Mouse (Mus musculus): Measurements from ENCODE around the gene Pik3c2g. TPM values are rescaled to one million over a fixed set of nuclear protein-coding genes. Genes with fewer than 3 reads are reported as not detected.
"Not testable (repeated sequence)": the region's sequence is repeated elsewhere in the genome, so short reads cannot be mapped to it uniquely, and the experiment has no call there.

Pik3c2g gene
- total RNA-seq, 2 experiments from 2014 or later: 3.3 to 4.8 TPM

DNA sequence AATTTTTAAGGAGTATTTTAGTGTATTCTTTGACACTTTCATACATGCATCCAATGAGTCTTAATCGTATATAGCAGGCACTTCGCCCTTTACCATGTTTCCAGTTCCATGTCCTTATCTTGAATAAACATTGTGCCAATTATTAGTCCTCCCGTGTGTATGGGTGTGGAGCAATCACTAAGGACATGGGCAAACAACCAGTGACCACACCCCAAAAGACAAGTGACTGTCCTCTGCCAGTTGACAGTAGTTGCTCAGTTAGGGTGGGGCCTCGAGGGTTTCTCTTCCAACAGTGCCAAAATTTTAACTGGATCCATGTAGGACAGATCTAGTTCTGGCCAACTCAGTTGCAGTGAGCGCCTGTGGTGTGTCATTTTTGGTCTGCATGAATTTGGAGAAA lies 341.7 kb downstream of the Pik3c2g start:
- no peak for DNase-seq

DNA sequence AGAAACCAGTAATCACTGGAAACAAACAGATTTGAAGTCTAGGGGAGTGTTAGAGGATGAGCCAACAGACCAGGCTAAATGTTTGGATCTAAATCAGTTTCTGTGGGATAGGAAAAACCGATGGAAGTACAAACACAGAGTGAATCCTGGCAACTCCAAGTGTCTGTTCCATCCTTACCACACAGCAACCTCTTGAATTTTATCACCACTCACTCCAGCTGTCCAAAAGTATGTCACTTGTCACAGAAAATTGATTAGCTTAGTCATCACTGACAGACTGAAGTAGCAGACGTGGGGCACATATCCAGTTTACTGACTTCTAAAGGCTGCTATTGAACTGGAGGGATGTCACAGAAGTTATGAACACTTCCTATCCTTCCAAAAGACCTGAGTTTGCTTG lies 347.8 kb downstream of the Pik3c2g start:
- DNase-seq: no peak

DNA sequence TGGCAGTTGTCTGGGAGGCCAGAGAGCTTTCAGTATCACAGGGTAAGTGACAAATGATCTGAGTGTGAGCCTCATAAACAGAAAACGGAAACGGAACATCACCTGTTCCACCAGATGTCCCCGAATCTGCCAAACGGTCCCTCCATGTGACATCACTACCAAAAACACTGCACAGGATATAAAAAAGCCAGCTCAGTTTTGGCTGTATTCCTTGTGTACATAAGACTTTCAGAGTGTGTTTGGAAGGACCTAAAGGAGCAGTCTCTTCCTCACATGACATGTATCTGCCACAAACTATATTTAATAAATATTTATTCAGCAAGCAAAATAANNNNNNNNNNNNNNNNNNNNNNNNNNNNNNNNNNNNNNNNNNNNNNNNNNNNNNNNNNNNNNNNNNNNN lies 350.6 kb downstream of the Pik3c2g start:
- not testable (repeated sequence) for DNase-seq

DNA sequence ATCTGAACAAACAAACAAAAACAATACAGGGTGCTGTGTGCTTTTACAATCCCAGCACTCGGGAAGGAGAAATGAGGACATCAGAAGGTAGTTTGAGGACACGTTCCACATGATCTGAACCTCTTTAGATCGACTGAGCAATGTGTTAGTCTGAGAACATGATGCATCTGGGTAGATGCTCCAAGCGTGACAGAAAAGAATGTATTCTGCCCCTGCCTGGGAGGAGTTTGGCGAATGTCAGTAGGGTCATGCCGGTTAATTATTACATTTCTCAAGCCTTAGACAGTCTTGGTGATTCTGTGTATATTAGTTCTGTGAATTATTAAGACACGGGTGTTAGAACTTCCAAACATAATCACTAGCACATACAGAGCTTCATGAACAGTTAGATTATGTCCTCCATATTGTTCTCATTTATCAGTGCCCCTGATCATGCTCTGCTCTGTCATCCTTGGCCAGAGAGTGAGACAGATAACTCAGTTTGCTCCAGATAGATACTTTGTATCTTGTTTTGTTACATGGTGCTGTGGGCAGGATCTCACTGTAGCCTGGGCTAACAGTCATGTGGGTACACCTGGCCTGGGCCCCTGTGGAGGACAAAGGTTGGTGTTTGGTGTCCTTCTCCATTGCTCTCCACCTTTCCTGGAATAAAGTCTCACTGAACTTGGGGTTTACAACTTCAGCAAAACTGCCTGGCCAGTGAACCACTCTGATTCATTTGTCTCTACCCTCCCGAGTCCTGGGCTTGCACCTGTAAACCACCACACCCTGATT lies 360.3 kb downstream of the Pik3c2g start:
- DNase-seq: no peak

DNA sequence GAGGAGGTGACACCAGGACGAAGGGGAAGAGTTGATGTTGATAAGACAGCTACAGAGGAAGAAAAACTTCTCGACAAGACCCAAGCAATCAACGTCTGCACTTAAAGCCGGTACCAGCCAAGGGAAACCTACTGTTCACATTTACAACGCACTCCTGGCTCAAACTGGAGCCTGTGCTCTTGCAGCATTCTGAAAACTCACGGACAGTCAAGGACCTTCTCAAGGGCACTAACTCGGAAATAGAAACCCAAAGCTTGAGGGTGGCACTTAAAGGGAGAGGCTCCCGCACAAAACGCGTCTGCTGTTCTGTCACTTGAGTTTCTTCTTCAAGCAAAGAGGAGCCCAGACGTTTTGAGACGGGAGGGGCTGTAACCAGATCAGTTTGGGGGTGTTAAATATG lies 366.6 kb downstream of the Pik3c2g start:
- peak; percentile 41 for DNase-seq

GRCm38 (mm10) chr6:139957531-139958241 lies 370.7 kb downstream of the Pik3c2g start:
- DNase-seq: peak; percentile 37

DNA sequence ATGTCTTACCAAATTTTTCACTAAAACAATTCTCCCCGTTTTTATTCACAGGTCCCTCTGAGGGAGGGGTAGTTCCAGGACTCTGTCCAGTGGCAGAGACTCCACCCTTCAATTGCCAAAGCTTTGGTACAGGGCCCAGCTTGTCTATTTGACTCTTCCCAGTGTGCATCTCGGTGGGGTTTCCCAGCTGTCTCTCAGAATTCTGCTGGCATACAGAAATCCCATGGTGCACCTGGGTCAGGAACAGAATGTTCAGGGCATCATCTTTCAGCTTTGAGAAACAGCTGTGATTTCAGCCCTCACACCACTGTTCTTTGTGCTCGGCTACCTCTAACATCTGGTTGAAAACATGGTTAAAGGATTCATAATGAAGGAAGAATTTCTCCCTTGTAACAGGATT lies 376.8 kb downstream of the Pik3c2g start:
- no peak for DNase-seq

DNA sequence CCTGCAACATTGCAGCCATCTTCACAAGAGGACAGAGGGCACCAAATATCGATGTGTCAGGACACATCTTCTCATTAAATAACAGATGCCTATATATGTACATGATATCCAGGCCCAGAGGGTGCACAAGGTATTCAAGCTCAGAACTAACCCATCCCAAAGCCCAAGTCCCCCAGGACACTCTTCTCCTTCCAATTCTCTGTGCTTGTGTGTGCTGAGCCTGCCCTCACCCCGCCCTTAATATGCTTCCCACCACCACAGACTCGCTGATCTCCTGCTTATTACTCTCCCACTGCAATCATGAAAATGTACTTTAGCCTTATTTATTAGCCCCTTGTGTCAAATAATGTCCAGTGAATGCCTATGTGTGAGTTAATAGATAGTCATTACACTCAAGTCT lies 377.9 kb downstream of the Pik3c2g start:
- no peak for DNase-seq

DNA sequence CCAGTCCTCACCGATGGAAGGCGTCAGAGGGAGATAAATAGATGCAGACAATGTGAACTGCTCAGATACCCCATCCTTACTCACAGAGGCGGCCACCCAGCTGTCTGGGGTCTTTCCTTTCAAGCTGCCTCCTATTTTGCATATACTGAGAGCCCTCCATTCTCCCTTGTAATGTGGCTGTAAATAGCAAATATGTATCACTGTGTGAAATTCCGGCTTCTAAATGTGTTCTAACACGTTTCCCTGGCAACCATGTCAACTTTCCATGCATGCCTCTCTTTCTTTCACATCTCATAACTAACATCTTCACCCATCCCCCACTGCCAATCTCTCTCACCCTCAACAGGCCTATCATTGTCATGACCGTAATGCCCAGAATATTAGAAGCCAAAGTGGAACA lies 379.7 kb downstream of the Pik3c2g start:
- no peak for DNase-seq

DNA sequence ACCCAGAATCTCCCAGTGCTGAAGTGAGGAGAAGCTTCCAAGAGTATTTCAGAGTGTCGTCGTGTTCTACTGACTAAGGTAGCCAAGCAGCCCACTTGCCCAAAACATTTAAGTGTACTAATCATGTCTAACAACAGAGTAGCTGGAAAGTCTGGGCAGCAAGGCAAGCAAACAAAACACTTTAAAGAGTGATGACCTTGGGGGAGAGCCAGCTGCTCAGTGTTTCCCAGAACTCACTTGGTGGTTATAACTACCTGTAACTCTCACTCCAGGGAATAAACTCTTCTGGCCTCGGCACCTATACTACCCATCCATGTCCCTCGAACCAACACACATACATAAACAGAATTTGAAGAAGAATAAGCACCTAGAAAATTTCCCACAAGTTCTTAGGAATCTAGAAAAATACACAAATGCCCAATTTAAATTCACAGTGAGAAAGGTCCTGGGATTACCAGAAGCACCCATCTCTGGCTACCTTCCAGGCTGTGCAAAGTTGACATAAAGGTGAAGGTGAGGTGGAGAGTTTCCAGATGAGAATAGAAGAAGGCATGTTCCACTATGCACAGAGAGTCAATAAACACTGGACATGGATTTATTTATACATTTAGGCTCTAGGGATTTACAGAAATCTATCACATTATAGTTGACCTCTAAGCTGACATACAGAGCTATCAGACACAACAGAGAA lies 384.7 kb downstream of the Pik3c2g start:
- DNase-seq: no peak

- no peak for DNase-seq
Measured at GRCm38 (mm10) chr6:139974668-139975067, 387.6 kb downstream of the Pik3c2g start.

- DNase-seq: no peak
Measured at GRCm38 (mm10) chr6:139978114-139978513, 391.1 kb downstream of the Pik3c2g start.

DNA sequence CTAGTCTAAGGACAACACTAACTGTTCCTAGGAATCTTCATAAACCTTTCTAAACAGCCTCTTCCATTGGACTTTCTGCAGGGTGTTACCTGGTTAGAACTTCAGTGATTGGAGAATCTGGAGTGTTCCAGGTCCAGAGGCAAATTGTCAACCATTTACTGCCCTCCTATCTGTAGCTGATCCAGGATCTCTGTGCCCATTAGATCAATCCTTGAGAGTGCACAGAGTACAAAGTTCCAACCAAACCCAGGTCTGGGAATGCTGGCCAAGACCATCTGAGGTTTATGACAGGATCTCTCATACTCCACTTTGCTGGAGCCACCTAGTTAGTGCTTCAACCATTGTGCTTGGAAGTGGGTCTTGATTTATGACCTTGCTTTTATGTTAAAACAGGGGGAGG lies 394.0 kb downstream of the Pik3c2g start:
- no peak for DNase-seq

DNA sequence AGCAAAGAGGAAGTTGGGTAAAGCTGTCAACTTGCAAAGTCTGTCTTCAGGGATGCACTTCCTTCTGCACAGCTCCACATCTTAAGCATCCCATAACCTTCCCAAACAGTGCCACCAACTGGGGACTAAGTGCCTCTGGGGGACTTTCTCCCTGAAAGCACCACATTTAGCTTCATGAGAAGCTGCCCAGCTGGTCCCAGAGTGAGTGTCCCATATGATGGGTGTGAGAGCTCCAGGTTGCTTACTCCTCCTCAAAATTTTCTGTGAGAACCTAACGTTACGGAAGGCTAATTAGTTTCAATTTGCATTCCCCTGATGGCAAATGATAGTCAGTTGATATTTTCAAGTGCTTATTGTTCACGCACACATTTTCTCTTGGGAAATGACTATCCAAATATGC lies 397.0 kb downstream of the Pik3c2g start:
- DNase-seq: no peak

DNA sequence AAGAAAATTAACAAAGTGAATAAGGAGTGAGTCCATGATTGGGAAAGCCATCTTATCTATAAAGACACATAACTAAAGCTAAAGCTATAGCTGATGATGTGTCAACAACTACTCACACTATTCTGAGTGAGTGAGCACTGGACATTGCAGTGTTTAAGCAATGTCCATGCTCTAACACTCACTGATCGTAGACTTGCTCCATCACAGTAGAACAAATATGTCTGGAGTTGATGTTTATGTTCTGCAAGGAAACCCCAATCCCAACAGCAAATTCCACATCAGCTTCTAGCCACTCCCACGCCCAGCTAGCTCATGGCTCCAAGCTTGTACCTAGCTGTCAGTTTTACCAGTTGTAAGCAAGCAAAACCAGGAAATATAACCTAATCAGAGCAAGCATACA lies 399.5 kb downstream of the Pik3c2g start:
- no peak for DNase-seq

DNA sequence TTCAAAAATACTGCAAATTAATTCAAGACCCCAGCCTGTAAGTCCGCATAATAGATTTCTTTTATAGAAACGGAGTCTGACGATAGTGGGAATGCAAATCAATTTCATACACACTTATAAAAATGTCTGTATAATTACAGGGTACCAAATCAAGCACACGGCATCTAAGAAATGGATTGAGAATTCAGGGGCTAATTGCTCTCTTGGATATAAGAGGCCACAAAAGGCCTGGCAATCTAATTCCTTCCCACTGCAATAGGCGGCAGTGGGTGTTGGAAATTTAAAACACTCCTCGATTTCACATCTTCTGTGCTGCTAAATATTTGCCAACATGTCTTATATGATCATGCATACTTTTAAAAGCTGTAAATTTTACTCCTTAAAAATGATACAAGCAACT lies 402.1 kb downstream of the Pik3c2g start:
- DNase-seq: no peak

DNA sequence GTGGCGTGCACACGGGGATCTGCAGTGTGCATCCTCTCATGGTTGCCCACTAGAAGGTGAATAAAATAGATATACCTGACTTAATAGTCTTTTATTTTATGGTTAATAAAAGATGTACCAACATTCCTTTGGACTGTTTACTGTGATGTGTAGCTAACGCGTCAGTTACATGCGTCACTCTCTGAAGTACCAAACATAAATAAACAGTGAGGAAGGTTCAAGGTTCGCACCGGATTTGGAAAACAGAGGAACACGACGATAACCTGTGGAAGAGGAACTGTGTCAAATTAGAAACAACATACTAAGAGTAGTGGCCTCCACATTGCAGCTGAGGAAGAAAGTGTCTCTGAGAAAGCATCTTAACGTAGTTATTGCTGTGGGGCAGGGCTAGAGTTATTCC lies 402.6 kb downstream of the Pik3c2g start:
- DNase-seq: no peak

GRCm38 (mm10) chr6:140005181-140005580 lies 418.2 kb downstream of the Pik3c2g start:
- no peak for DNase-seq

Other genes with a start within 250 kb of the Pik3c2g start
- gene Rergl, start 85.2 kb upstream of the Pik3c2g start, total RNA-seq (2021): under 1 TPM; 0.85 to 0.93 TPM

All from adrenal gland, postnatal 10 days (tissue).